Mouse (Mus musculus) liver, adult 2 months (tissue): Measurements from ENCODE around the gene Armc7.

Experiments used
- CTCF ChIP-seq: fragments of 200-500 bp; IDR thresholded peaks from 2 replicates; pipeline ENCODE4 v1.5.1; 2011; ENCODE audit warnings: low read depth, low read length, control low read depth
- POLR2A ChIP-seq: fragments of 200-500 bp; IDR thresholded peaks from 2 replicates; pipeline ENCODE4 v1.6.1; 2011; ENCODE audit warnings: low read length, control low read depth; ENCODE audit not compliant: insufficient read depth; ENCODE audit errors: extremely low read depth

GRCm38 (mm10) chr11:115483726-115484125 is 8.3 kb downstream of the Armc7 start:
- TF ChIP-seq CTCF, result peak; percentile 82
- no peak for TF ChIP-seq POLR2A
